Mouse (Mus musculus) heart, postnatal 14 days (tissue): Measurements from ENCODE around the gene Mctp2. TPM values are rescaled to one million over a fixed set of nuclear protein-coding genes. Genes with fewer than 3 reads are reported as not detected.

Experiments
- DNase-seq, 2 experiments: peaks; one replicate each; pipeline ENCODE4 v3.0.0; 2021 to 2022
- intact Hi-C: fragments of 180-260 bp; cut with DNase I; formaldehyde crosslinking; loops from one replicate; pipeline ENCODE4 v1.15.1; 2025
- total RNA-seq, 2 experiments: library from RNA; stranded (reverse); gene quantifications; 2 replicates each; pipeline ENCODE4 v1.2.3; 2021

The Mctp2 gene
- total RNA-seq, 2 experiments from 2014 or later, result 0.43 to 0.78 TPM

DNA sequence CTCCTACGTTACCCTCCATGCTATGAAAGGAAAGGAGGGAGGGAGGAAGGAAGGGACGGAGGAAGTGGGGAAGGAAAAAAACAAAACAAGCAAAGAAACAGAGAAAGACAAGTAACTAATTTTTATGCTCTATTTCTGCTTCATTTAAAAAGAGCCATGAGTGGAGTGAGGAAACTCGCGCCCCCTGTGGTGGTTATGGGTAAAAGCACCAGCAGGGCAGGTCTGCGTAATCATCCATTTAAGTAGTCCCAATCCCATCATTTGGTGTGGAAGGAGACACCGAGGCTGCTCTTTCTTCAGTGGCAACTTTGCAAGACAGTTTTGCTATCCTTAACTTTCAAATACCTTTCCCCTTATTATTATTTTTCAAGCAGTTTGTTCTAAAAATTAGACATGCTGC, 202.2 kb downstream of the Mctp2 start:
- intact Hi-C loops, result no loop called here
- no peak for DNase-seq

DNA sequence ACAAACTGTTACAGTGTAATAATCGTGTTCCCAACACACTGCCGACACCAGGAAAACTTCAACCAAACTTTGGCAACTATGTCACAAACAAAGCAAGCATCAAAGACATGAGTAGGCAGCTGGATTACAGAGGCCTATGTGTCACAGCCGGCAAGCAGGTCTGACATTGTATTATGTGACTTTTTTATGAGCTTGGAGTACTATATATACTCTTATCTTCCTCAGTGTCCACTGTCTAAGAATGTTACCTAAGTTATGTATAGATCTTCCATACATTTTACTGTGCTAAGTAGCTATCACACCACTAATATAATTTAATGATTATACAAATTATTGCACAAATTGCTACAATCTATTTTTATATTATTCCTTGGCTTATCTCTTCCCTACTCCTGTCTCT, 202.8 kb downstream of the Mctp2 start:
- no peak for DNase-seq
- intact Hi-C loops, result no loop called here

DNA sequence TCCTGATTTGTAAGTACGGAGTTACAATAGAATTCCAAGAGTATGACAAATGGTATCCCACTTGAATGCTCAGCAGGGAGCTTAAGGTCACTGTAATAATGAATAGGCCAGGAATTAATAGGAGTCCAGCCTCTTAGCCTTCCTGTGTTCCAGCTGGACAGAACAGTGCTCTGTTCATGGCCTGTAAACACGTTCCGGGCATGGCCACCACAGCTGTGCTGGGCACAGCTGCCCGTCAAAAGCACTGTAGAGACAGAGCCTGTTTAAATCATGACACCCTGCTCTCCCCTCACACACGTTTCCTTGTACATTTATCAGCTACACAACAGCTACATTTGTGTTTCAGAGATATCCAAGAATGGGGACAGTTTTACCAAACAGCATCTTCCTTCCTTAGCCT, 205.7 kb downstream of the Mctp2 start:
- intact Hi-C loops, result no loop called here
- no peak for DNase-seq

DNA sequence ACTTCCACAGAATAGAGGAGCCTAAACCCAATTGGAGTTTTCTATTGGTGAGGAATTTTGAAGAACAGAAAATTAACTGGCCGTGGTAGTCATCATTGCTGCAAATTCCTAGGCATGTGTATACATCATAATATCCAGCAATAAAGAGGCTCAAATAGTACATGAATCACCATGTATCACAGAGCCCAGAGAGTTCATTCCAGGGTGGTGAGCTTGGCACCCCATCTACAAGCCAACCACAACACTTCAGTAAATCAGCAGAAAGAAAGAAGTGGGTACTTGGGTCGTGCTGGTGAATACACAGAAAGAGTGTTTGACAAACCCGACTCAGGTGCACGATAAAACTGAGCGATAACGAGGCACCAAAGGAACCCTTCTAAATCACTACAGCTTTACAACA, 207.8 kb downstream of the Mctp2 start:
- intact Hi-C loops, result no loop called here
- no peak for DNase-seq

DNA sequence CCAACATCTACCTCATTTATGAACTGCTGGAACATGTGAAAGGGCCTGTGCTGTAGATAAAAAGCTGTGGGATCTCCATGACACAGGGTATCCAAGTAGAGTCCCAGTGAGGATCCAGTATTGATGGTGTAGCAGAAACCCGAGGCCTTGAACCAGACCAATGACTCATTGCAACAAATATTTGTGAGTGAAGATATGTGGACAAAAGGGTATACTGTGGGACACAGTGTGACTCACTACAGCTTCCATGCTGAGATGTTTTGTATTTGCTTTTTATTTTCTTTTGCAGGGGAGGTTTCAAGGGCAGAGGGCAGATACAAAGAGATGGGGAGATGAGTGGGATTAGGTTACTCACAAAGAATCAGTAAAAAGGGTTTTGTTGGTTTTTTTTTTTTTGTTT, 209.4 kb downstream of the Mctp2 start:
- DNase-seq, result no peak
- intact Hi-C loops, result no loop called here

DNA sequence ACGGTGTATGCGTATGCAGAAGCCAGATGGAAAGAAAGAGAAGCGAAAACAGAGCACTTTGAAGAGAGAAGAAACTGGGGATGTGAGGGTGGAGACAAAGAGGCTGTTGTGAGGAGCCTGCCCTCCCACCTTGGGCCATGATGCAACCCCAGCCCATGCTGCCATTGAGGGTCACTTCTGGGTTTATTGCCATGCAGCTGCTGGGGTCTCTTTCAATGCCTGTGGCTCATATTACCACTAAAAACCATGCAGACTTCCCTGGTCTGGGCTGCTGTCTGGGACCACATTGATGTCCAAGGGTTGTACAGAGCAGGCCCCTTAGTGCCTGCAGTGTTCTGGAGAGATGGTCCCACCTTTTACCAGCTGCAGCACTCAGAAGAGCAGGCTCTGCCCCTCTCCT, 210.0 kb downstream of the Mctp2 start:
- DNase-seq, result no peak
- intact Hi-C loops, result no loop called here

DNA sequence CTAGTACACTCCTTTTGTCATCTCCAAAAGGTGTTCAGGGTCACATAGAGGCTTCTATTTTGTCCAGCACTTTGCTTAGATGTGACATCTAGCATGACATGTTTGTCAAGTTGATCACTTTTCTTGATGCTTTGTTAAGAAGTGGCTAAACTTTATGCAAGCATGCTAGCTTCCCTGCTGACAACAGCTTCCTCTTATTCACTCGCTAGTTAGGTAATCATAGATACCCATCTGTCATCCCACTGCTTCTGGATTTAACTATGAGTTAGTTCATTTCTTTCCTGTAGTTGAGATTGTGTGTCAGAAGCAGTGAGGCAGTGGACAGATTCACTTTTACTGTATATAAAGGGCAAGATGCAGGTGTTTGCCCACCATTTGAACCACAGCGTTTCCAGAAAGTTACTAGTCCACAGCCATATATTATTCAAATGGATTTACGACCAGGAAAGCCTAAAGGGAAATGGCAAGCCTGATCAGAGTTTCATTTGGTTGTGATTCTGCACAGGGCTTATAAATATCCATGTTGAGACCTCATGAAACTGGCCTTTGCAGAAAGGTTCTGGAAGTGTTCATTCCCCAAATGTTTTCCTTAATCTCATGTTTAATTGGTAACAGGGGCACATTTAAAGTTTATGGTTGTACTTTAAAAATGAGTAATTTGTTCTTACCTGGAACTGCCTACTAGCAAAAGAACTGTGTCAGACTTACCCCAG, 216.8 kb downstream of the Mctp2 start:
- intact Hi-C loops, result no loop called here
- no peak for DNase-seq

DNA sequence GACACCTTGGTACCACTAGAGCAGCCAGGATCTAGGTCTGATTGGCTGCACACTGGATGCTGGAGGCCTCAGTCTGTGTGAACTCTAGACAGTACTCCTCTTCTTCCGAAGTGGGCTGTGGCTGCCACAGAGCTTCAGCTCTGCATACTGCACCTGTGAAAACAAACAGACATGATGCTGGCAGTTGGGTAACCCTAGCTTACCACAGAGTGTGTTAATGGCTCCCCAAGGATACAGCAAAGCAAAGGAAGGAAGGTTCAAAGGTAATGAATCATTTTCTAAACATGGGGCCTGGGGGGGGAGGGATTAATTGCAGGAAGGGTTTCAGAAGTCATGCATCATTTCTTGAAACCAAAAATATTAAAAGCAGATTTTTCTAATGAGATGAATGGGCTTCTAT, 225.7 kb downstream of the Mctp2 start:
- intact Hi-C loops, result no loop called here
- DNase-seq, result no peak

DNA sequence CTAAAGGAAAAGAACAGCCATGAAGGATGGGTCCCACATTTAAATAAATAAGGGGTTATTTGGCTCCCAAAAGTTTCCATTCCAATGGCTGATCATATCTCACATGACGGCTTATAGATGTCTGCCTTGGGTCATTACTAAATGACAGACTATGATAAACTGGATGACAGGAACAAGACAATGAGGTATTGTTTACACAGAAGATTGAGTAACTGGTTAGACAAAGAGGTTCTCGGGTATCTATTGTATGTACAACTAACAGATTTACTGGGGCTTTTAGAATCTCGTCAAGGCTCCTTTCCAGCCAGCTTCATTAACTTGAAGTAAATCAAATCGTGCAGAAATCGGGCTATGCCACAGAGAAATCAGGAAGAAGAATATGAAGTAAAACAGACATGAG, 227.5 kb downstream of the Mctp2 start:
- DNase-seq, result no peak
- intact Hi-C loops, result no loop called here

DNA sequence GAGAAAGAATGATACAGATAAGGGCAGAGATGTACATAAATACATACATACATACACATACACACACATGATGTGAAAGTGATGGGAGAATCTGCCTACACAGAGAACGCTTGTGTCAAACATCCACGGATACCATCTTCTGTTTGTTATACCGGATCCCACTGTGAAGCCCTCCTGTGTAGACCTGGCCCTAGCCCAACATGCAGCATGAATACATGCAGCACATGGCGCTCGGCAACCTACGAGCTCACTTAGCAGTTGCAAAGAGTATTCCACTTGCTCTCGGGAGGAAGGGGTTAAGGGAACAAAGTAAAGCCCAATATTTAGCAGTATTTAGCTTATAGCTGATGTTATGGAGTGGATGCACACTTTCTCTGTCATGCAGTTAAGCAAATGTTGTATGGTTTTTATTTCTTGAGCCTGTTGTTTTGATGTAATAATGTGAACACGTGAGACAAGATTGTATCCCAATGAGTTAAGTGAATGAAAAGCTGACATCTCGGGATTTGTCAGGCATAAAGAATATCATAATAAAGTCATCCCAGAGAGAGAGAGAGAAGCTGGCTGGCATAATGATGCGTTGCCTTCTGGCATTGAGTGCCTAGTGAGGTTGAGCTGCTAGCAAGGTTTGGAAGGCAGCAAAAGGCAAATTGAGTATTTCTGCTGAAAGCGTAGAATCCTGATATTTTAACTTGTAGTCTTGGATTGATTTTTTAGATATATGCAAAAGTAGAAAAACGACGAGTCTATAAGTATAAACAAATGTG, 234.8 kb downstream of the Mctp2 start:
- intact Hi-C loops, result no loop called here
- no peak for DNase-seq

DNA sequence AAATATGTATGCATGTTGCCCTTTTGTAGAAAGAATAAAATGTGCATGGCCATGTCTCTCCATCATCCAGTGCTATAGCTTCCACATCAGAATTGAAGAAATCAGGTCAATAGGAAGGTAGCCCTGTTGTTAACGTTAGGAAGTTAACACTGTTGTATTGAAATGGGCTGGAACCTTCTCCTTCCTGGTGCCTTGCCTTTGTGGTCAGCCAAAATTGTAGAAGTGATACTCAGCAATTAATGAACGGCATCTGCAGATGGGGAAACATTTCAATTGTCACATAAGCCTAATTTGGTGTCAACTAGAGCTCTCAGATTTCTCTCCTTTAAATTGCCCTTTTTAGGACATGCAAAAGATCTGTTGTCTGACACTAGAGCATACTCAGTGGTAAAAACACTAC, 238.0 kb downstream of the Mctp2 start:
- intact Hi-C loops, result no loop called here

DNA sequence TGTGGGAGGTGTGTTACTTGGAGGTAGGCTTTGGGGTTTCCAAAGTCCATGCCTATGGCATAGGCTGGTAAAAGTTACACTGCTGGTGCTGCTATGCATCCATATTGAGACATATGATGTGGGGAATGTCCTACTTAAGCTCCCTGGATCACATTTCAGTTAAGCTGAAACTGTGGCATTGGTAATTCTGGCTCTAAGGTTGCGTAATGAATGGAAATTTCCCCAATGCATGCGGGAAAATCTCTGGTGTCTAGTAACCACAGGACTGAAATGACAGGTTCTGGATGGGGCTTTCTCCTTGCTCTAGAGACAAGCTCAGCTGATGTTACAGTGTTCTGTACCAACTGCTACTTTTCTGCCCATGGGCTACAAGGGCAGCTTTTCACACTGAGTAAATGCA, 240.1 kb downstream of the Mctp2 start:
- DNase-seq, result no peak
- intact Hi-C loops, result no loop called here

More for the DNA sequence above, 238.0 kb downstream of the Mctp2 start:
- no peak for DNase-seq

DNA sequence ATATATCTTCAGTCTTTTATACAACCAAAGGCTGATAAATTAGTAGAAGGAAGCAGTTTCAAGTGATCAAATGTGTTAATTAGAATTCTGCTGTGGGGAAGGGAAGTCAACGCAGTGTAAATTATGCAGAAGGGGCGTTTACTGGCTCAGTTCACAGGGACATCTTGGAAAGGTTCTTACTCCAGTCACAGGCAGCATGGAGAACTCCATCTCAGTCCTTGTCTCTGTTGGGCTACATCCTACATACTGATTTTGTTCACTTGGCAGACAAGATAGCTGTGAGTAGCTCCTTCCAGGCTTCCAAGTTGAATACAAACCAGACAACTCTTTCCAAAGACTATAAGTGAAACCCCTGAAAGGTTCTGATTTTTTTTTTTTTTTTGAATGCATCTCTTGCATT, 254.6 kb downstream of the Mctp2 start:
- no peak for DNase-seq
- intact Hi-C loops, result no loop called here

DNA sequence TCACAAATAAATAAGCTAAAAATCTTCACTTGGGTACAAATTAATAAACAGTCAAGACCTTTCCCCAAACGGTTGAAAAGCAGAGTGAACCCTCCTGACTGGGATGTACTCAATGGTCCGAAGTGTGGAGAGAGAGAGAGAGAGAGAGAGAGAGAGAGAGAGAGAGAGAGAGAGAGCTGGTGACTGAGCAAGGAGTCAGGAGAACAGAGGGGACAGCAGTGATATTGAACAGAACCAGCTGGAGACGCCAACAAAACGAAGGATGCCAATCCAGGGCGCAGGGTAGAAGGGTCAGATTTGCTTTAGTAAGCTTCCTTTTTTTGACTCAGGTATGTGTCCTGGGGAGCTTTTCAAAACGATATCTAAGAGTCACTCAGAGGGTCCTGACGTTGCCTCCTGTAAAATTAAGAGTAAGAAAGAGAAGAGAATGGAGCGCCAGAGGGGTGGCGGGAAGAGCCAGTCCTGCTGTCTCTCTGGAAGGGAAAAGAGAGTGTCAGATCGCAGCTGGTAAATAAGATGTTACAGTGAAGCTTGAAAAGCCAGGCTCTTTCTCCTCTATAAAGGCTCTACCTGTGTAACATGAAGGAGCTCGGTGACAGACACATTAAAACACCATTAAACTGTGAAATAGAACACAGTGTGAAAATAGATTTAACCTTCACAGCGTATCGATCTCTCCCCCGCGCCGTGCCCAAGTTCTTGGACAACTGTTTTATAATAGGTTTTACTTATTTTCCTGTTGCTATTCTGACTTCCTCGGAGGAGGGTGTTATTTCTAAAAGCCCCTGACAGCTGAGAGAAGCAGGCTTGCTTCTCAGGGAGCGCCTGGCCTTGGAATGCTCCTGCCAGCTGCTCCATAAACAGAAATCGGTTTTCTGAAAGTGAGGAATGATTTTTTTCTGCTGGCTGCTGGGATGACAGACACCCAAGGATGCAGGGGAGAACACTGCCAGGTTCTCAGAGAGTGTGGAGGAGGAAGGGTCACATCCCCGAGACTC, 258.5 kb downstream of the Mctp2 start:
- intact Hi-C loops, result no loop called here
- no peak for DNase-seq
